Mouse (Mus musculus) lung, postnatal 4 days (tissue): Measurements from ENCODE around the gene Ntn1.

Experiments used
- DNase-seq, 2 experiments: peaks; one replicate each; pipeline ENCODE4 v3.0.0; 2021

The Ntn1 gene

DNA sequence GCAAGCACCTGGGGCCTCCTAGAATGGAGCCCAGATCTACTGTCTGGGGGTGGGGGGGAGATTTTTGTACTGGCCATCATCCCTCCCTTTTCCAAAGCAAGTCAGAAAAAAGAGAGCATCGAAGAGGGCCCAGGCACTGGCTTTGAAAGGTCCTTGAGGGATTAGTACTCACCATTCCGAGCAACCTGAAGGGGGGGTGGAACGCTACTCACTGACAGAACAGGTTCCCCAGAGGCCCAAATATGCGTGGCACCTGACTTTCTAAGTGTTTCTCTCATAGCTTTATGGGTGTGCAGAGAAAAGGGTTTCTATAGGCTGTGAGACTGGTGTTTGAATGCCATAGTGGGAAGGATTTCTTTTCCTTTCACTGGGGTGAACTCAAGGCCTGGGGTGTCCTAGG is 142.1 kb downstream of the Ntn1 start:
- DNase-seq = no peak

DNA sequence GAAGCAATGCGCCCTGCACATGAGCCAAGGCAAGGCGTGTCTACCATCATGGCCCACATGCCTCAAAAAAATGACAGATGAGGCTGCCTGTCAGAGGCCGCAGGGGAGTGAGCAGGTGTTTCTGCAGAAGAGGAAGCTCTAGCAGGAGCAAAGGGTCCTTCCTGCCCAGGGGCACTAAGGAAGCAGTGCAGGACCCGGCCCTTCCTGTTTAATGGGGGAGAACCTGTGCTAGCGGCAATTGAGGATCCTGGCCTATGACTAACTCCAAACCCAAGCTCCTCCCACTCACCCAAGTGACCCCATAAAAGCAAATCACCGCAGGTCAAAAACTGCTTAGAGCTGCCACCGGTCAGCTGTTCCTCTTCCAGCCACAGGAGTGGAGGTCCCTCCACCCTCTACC is 147.1 kb downstream of the Ntn1 start:
- no peak for DNase-seq

DNA sequence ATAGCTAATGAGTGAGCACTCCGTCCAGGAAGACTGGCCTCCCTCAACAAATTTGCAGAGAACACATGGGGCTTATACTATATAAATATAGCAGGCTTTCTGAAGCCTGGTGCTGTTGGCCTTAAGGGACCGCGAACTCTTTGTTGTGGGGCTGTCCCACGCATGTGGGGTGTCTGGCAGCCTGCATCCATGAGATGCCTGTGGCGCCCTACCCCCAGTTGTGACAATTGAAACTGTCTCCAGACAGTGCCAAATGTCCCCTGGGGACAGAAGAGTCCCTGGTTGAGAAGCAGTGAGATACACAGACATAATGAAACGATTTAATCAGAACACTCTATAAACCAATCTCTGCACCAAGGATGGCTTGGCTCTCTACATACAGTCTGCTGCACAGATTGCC is 150.5 kb downstream of the Ntn1 start:
- DNase-seq = peak in 1 of 2 experiments; percentile 32

DNA sequence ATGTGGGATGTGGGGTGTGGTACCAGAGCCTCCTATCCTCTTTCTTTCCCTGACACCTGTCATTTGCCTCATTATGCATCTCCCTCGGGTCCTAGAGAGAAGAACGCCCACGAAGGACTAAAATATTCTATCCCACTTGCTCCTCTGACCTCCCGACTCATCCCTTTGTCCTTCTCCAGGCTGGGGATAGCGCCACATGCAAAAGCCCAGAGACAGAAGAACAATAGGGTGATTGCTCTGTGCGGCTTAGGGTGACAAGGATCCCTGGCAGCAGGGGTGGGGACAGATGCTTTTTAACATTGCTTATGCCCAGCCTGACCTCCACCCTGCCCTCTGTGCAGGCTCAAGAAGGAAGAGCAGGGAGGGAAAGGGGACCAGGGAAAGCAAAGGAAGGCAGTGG is 152.7 kb downstream of the Ntn1 start:
- no peak for DNase-seq

DNA sequence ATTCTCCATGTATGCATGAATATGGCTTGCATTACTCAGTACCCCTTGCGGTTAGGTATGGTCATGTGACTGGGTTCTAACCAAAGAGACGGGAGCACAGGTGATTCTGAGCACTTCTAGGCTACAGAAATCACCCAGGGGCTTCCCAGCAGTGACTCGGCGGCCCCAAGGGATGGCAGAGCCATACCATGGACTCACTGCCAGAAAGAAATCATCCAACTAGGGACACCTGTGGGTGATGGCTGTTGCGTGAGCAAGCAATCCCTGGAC is 155.7 kb downstream of the Ntn1 start:
- DNase-seq = no peak

DNA sequence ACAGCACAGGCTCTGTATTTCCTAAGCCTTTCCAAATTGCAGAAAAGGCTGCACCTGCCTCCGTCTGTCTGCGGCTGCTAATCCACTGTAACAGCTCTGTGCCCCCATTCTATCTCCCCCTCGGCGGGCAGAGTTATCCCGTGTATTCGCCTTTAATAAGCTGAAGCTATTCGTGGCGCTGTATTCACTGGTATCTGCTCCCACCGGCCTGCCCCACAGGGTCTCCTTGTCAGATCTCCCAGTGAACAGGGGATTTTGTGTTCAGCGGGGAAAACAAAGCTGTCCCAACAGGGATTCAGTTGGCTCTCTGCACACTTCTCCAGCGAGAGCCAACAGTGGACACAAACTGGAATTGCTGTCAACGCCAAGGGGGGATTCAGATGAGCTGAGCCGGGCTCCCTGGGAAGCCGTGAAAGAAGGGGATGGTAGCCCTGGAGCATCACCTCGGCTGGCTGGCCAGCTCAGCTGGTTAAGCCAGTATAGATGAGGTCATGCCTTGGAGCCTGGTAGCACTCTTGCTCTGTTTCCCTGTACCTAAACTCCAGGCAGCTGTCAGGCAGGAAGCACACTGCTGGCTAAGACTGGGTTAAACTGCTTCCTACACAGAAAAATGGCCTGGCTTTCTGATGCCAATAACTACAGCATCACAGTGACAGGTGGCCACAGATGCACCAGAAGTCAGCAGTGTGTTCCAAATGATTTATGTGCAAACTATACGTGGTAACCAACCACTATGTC is 156.2 kb downstream of the Ntn1 start:
- no peak for DNase-seq

DNA sequence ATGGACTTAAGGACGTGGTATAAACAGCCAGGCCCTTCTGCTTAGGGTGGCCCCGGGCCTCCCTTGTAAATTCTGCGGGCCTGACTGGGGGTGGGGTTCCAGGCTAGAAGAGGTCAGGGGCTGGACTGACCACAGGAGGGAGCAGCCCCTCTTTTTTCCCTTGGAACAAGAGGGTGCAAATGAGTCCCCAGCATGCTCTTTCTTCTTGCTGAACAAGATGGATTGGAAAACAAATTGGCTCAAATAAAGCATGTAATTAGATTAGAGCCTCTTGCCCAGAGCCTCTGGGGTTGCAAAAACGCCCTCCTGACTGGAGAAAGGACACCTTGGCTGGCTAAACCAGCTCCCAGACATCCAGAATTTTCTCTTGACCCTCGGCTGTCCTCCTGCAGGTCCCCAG is 160.9 kb downstream of the Ntn1 start:
- no peak for DNase-seq

DNA sequence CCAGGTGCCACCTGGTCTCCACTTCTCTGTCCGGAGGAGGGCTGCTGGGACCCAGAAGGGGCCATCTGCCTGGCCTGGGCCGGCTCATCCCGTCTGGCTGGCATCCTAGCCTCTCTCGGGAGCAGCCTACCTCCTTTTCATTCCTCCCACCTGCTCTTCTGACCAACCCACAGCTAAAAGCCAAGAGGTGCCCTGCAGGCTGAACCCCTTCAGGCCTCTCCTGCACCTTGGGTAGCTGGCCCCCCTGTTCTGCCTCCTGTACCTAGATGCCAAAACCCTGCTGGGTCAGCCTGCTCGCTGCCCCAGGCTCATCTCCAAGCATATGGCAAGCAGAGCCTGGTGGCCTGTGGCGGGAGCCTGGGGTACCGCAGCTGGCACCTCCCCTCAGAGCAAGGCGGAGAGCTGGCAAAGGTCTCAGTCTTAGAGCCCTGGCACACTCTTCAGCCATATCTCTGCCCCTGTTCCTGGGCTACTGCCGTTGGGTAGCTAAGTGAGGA is 167.1 kb downstream of the Ntn1 start:
- no peak for DNase-seq

DNA sequence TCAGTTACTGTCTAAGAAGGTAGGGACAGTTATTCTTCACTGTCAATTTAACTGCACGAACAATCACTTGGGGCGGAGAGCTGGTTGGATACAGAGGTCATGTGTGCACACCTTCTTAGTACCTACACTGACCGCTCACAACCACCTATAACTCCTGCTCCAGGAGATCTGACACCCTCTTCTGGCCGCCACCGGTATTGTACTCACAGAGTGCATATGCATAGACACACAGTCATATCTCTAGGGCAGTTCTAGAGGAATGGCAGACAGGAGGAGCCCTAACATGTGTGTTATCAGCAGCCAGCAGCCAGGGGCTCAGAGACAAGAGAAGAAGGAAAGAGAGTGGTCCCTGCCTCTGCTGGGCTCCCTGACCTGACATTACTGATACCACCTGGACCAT is 169.1 kb downstream of the Ntn1 start:
- DNase-seq = no peak

DNA sequence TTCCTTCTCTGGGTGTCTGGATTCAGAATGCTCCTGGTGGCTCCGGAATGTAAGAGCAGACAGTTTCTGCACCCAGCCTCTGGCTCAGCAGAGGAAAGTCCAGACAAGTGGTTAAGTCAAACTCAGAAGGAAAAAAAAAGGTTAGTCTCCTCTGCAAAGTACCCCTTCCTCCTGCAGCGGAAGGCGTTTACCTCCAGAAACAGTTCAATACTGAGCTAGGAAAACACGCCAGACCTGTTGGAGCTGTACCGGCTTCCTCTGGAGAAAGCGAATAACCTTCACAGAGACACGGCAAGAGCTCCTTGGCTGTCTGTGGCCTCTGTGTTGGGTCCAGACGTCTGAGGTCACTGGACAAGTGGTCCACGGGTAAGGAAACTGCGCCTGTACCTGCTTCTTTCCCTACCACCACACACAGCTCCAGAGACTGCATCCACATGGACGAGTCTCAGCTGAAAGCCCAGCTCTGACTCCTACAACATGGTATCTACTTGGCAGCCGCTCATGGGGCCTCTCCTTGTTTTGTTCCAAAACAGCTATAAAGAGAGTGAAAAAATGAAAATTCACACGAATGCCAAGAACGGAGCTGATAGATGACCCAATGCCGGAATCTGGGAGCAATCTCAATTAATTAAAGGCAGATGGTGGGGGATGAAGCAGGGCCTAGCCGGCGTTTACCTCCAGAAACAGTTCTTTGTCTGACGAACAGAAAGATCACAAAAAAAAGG is 171.5 kb downstream of the Ntn1 start:
- DNase-seq = peak in 1 of 2 experiments; percentile 50

DNA sequence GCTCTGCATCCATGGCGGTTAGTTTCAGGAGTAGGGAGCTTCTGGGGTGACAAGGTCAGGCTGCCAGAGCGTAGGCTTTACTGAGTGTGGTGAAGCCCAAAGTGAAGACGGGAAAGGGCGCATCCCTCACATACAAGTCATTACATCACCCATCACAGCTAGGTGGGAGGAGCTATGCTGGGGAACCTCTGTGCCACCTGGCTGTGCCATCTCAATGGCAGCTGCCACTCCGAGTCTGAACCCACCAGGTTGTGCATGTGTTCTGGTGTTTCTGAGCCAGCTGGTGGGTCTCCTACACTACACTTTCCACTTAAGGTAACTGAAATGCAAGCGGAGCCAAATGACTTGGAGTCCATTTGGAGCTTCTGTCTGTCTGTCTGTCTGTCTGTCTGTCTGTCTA is 172.8 kb downstream of the Ntn1 start:
- DNase-seq = no peak

DNA sequence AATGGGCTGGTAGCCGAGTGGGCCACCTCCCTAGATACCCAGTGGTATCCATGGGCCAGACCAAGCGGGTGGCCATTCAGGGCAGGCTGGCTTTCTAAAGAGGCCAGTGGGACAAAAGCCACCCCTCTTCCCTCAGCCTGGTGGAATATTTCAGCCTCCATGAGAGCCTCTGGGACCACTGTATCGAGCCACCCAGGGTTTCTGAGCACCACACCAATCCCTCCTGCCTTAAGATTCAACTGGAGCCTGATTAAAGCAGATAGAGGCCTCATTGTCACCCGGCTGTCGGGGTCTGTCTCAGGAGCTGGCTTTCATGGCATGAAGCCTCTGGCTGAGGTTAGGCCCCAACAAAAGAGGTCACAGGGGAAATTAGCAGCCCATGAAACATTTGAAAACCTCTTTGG is 174.0 kb downstream of the Ntn1 start:
- DNase-seq = no peak

DNA sequence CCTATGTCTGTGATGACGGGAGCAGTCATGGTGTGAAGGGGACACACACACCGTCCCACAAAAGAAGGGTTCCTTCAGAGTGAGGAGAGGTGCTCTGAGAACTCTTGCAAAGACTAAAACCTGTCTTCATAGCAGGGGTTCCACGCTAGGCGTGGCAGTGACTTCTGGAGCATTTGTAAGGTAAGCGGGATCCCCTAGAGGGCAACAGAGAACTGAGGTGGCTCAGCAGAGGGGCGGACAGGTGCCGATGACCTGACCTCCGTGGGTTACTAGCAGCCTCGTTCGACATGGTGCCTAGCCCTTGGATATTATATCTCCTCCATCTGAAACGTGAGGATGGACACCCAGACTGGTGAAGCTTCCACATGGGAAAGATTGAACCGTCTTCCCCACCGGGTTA is 177.5 kb downstream of the Ntn1 start:
- DNase-seq = no peak

DNA sequence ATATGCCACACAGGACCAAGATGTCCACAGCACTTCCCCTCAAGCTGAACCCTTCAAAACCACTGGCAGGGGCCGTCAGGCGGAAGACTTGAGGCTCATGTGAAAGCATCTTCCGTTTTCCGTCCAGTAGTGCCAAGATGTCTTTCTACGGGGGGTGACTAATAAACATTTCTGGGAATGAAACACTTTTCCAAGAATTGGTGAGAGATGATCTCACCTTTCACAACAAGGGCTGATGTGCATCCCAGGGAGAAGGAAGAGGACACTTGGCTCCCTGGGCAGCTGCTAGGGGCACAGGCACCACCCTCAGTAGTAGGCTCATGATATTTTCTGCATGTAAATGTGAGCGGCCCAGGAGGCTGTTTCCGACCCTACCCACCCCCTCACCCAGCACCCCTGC is 178.4 kb downstream of the Ntn1 start:
- no peak for DNase-seq

DNA sequence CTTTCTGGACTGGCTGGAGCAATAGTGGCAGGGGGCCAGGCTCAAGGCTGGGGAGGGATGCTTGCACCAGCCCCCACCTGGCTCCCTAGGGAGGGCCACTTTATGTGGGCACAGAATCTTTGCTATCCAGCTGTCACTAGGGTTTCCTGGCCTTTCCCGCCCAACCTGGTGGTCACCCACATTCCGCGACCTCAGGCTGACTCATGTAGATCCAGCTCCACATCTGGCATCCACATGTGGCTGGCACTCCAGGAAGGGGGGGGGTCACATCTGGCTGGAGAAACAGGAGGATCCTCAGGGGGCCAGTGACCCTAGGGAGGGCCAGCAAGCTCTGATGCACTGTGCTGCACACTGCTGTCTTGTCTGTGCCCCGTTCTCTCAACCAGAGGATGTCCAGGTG is 179.9 kb downstream of the Ntn1 start:
- DNase-seq = no peak

DNA sequence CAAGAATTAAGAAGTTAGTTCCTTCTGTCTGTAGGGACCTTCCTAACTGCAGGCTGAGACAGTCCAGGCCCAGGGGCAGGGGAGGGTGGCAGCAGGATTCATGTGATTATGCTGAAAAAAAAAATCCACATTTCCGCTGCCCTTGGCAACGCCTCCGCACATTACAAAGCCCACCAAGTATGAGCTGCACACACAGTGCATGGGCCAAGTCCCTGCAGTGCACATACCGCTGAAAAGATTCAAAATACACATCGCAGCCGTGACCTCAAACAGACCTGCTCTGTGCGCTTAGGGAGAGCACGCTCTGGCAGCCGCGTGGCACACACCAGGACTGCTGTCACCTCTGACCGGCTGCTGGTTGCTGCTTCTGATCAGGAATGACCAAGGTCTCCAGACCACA is 184.6 kb downstream of the Ntn1 start:
- DNase-seq = peak in 1 of 2 experiments; percentile 44

DNA sequence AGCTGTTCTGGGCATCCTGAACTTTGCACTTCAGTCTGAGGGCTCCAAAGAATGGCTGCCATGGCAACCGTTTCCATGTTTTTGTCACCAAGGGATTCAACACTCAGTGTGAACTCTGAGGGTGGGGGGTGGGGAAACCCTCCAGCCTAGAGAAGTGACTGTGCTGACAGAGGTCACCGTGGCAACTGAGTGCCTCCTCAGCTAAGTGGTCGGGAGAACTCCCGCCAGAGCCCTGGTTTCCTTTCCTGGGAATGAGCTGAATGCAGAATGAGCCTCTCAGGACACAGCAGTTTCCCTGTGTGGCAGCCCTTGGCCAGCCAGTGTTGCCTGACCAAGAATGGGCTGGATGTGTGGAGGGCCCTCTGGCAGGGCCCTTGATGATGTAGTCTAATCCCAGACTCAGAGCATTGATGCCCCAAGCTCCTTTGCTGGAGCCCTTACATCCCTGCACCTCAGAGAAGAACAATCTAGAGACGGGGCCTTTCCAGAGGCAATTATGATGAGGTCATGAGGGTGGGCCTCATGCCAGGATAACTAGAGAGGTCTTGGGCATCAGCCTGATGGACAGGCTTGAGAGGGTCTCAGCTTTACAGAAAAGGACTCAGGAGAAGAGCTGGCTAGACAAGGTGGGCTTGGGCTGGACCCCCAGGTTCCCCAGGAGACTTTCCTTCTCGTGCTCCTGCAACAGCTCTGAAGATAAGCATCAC is 185.3 kb downstream of the Ntn1 start:
- DNase-seq = peak; percentile 43 to 71

DNA sequence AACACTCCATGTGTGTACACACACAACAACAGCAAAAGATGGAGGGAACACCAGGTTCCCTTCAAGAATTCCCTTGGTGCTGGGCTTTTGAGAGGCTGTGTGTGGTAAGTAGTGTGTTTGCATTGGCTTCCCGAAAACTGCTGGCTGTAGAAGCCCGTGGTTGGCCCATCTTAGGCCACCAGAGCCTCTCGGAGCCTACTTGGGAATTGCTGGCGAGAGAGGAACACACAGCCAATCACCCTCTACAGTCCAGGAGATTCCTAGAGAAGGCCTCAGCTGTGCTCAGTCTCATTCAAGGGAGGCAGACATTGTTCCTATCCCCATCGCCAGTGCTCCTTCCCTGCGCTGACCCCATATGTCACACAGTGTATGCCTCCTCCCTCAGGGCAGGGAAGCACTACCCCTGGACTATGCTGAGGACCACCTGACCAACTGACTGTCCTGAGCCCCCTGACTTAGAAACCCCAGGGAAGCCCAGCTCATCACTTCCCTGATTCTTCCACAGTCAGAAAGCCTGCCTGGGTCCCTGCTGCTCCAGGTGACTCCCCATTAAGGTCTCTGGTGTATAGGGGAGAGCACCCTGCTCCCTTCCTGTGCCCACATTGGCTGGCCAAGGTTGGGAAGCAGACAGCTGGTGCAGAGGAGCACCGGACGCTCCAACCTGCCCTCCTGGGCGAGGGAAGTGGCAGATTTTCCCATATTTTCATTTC is 186.0 kb downstream of the Ntn1 start:
- no peak for DNase-seq

DNA sequence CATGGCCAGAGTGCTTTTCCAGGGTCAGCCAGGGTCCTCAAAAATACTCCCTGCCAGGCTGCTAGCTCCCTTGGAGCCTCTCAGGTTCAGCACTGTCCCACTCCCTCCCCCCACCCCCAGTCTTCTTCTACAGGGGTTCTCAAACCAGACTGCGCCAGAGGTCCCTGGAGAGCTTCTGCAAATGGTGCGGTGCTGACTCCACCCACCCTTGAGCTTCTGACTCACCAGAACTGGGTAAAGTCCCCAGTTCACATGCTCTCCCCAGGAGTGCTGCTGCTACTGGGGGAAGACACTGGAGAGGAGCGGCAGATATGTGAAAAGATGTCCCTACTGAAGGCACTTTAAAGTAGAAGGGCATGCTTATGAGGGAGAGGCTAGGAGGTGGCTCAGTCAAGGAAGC is 186.7 kb downstream of the Ntn1 start:
- DNase-seq = no peak

DNA sequence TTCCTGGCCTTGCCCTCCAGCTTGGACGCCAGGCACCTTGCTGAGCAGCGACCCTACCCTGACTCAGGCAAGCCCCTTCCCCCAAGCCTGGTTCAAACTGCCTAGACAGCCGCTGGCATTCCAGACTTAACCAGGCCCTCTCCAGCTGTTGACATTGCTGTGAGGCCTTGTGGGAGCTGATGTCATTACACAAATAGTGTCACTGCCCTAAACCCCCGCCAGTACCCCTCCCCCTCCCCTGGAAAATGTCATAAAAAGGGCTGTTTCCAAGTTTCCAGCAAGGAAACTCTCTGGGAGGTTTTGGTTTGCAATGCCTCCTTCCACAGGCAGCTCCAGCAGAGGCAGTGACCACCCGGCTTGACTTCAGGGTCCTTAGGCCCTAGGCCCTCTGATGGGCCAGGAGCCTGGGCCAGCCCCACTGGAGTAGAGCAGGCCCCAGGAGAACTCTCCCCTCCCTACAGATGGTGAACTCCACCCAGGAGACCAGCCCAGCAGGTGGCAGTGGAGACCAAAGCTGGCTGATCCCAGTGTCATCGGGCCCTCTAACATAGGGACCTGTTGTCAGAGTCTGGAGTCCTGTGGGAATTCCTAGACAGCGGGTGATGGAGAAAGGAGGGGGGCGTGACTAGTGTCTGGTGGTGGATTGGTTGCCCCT is 188.6 kb downstream of the Ntn1 start:
- peak; percentile 82 to 85 for DNase-seq

DNA sequence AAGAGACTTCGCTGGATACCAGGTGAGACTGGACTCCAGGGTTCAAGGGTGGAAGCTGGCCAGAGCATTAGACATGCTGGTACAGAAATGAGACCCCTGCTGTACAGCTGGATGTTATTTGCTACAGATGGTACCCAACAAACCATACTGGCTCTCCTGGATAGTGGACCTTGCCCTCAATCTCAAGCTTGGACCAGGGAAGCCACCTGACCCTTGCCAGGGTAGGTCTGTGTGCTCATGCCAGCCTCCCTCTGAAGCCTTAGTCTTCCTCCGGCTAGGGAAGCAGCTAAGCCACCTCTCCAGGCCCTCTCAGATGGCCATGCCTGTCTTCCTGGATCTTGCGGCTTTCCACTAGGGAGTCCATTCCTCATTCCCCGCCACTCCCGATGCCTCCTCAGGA is 189.9 kb downstream of the Ntn1 start:
- DNase-seq = no peak

DNA sequence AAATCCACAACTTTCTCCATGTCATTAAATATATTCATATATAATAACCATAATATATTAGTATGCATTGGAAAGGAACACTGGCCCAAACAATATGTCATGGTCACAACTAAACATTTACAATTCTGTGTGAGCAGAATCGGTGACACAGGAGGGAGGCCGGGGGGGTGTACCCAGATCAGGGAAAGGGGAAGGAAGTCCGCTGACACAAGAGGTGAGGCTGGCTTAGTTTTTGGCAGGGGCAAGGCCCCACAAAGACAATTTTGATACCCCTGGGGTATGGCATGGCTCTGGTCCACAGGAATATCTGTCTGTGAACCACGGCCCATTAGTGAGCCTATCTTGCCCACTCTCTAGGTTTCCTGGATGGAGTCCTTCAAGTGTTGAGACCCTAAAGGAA is 191.1 kb downstream of the Ntn1 start:
- DNase-seq = no peak

DNA sequence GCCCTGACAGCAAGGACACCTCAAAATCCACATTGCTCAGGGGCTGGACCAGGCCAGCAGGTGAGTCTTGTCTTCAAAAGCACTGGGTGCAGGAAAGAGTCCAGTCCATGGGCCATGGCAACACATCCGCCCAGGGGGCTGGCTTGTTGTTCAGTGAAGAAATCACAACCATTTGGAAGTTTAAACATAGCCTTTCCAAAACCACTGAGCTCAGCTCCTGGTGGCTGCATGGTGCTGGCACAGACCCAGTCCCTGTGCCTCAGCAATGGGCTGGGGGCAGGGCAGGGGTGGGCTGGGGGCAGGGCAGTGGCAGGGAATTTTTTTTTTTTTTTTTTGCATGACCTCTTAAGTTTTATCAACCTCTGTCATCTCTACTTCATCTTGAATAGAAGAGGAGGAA is 192.0 kb downstream of the Ntn1 start:
- DNase-seq = peak; percentile 44 to 64
